Mouse (Mus musculus) heart, embryonic 11.5 days (tissue): ENCODE measurements around the gene Ralb. TPM values are rescaled to one million over a fixed set of nuclear protein-coding genes. Genes with fewer than 3 reads are reported as not detected.

ENCODE experiments used
- ATAC-seq: fragments of 200-750 bp; cut with Nextera tagmentation; replicated peaks from 2 replicates; pipeline ENCODE4 v1.8.0; 2017; ENCODE audit warnings: moderate library complexity; ENCODE audit not compliant: insufficient number of reproducible peaks, low FRiP score, low TSS enrichment
- H3K27ac ChIP-seq: fragments of 300-500 bp; sonication (generic); 2 replicates; pipeline ENCODE4 v1.5.1; 2014; ENCODE audit warnings: mild to moderate bottlenecking, low read depth, low read length
- H3K27me3 ChIP-seq: fragments of 300-500 bp; sonication (generic); 2 replicates; pipeline ENCODE4 v1.6.1; 2014; ENCODE audit warnings: mild to moderate bottlenecking, low read length, mixed read lengths; ENCODE audit not compliant: control insufficient read depth, insufficient read depth
- H3K36me3 ChIP-seq: fragments of 300-500 bp; sonication (generic); 2 replicates; pipeline ENCODE4 v1.6.1; 2014; ENCODE audit warnings: mild to moderate bottlenecking, low read length, moderate library complexity, mixed read lengths; ENCODE audit not compliant: control insufficient read depth, insufficient read depth
- H3K4me1 ChIP-seq: fragments of 300-500 bp; sonication (generic); 2 replicates; pipeline ENCODE4 v1.6.1; 2014; ENCODE audit warnings: low read length; ENCODE audit not compliant: control insufficient read depth, insufficient read depth
- H3K4me2 ChIP-seq: fragments of 300-500 bp; sonication (generic); 2 replicates; pipeline ENCODE4 v1.6.1; 2014; ENCODE audit warnings: mild to moderate bottlenecking, moderate library complexity
- H3K4me3 ChIP-seq: fragments of 300-500 bp; sonication (generic); 2 replicates; pipeline ENCODE4 v1.5.1; 2014; ENCODE audit warnings: low read depth, low read length
- H3K9ac ChIP-seq: fragments of 300-500 bp; sonication (generic); 2 replicates; pipeline ENCODE4 v1.6.1; 2014; ENCODE audit warnings: mild to moderate bottlenecking, low read depth, low read length, moderate library complexity
- H3K9me3 ChIP-seq: fragments of 300-500 bp; sonication (generic); replicated peaks from 2 replicates; pipeline ENCODE4 v1.6.1; 2016; ENCODE audit warnings: low read length; ENCODE audit not compliant: control insufficient read depth
- WGBS: fragments of 180-500 bp; shearing (Covaris S2); extraction: QIAGEN DNeasy Blood & Tissue Kit; methylation state at CpG from one replicate; pipeline ENCODE4 v1.1.7; 2014; ENCODE audit not compliant: insufficient replicate concordance; 5-methylcytosine and 5-hydroxymethylcytosine counted together
- polyA plus RNA-seq: library from polyadenylated mRNA; unstranded; fragments of >200 nt; fragmentation: Nextera tagmentation; extraction: Ambion mirVana; gene quantifications from 2 replicates; pipeline ENCODE4 v1.2.1, GENCODE M21; 2014

The Ralb gene
- polyA plus RNA-seq, 1 experiment from 2014 or later: 146 TPM

DNA sequence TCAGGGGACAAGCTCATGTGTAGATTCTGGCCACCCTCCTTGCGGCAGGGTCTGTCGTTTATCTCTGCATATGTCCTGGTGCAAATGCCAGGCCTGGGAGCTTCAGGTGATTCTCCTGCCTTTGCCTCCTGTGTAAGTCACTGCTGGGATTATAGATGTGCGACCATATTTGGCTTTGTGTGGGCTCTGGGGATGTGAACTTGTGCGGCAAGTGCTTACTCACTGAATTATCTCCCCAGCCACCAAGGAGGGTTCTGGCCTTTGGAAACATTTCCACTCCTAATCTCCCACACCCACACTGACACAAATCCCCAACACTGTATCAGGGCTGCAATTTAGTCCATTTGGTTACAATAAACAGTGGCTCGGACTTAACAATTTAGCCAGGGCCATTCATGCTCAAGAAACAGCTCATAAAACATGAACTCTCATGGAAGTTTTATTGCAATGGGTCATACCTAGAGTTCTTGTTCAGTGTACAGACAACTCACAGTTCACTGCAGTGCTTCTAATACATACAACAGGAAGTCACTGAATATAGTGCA, 40.1 kb upstream of the Ralb start:
- no peaks in the 10 kb centered on the region for H3K27me3 ChIP-seq
- H3K9me3 ChIP-seq: no peaks in the 10 kb centered on the region
- no peak for ATAC-seq
- H3K36me3 ChIP-seq: no peaks in the 10 kb centered on the region
- H3K27ac ChIP-seq: peak overlapping the region; percentile 17; the same call in 1 of the 2 replicates
- H3K4me2 ChIP-seq: no peak overlapping the region
- 69% methylated on average over 5 of the region's 5 CpGs for WGBS
- no peak overlapping the region for H3K9ac ChIP-seq
- H3K4me1 ChIP-seq: peaks cover 28% of the 10 kb centered on the region
- H3K4me3 ChIP-seq: no peak overlapping the region

DNA sequence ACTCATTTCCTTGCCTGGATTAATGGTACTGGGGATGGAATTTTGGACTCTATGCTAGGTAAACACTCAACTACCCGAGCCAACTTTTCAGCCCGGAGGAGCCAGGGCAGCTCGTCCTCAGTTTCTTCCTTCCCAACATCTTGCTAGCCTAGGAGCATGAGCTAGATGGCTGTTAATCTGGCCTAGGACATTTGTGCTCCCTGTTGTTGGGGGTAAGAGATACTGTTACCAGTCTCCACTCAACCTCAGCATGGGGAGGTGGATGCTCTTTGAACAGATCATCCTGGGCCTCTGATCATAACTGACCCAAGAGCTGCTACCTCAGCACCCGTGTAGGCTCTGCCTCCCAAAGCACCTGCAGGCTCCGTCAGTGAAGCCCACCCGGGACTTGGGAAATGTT, 38.7 kb upstream of the Ralb start:
- WGBS: 83% methylated on average over 6 of the region's 6 CpGs
- no peak overlapping the region for H3K4me3 ChIP-seq
- H3K9ac ChIP-seq: no peak overlapping the region
- H3K27ac ChIP-seq: no peak overlapping the region
- no peak for ATAC-seq
- H3K4me1 ChIP-seq: peaks cover 29% of the 10 kb centered on the region
- no peaks in the 10 kb centered on the region for H3K36me3 ChIP-seq
- H3K27me3 ChIP-seq: no peaks in the 10 kb centered on the region
- H3K4me2 ChIP-seq: no peak overlapping the region
- H3K9me3 ChIP-seq: no peaks in the 10 kb centered on the region

DNA sequence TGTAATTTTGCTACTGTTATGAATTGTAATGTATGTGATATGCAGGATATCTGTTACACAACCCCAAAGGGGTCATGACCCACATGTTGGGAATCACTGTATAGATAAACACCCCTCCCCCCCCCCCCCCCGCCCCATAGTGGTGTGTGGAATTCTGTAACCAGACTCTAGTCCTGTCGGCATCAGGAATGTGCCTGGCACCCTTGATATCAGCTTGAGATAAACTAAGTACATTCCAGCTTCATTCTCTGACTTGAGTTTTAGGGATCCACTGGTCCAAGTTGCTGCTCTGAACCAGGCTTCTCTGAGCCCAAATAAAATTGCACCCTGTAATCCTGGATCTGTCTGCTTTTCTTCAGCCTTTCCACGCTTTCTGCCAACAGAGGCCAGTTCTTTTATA, 37.0 kb upstream of the Ralb start:
- WGBS: 27% methylated on average over 3 of the region's 3 CpGs
- no peak overlapping the region for H3K4me3 ChIP-seq
- ATAC-seq: no peak
- H3K27me3 ChIP-seq: no peaks in the 10 kb centered on the region
- H3K4me1 ChIP-seq: peaks cover 31% of the 10 kb centered on the region
- H3K9me3 ChIP-seq: no peaks in the 10 kb centered on the region
- H3K4me2 ChIP-seq: no peak overlapping the region
- no peaks in the 10 kb centered on the region for H3K36me3 ChIP-seq
- 0 out of 2 replicates have a peak overlapping the region, but pooled peaks have one; percentile 24 for H3K27ac ChIP-seq
- no peak overlapping the region for H3K9ac ChIP-seq

DNA sequence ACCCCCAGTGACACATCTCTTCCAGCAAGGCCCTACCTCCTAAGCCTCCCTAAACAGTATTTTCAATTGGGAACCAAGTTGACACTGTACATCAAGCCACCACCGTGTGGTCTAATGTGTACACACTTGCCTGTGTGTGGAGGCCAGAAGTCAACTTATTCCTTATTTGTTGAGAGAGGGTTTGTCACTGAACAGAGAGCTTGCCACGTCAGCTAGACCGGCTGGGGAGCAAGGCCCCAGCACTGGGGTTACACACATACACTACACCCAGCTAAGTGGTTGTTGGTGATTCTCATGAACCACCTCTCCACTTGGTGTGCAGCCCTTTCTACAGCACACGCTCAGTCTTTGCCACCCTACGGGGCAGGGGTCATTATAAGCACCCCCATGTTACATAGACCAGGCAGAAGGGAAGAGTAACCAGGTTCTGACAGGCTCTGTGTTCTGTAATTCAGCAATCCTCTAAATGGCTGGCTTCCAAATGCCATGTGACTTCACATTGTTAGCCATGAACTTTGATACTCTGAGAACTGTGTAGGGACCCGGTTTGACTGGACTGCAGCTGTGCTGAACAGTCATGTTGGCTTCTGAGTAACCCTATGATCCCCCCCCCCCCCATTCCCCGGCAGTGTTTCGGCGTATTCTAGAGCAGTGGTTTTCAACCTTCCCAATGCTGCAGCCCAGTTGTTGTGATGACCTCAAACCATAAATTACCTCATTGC, 36.4 kb upstream of the Ralb start:
- no peaks in the 10 kb centered on the region for H3K36me3 ChIP-seq
- no peaks in the 10 kb centered on the region for H3K27me3 ChIP-seq
- no peak overlapping the region for H3K4me3 ChIP-seq
- ATAC-seq: no peak
- H3K9me3 ChIP-seq: no peaks in the 10 kb centered on the region
- no peak overlapping the region for H3K9ac ChIP-seq
- WGBS: 74% methylated on average over 9 of the region's 9 CpGs
- H3K27ac ChIP-seq: peak overlapping the region; percentile 24; the same call in 1 of the 2 replicates
- H3K4me2 ChIP-seq: no peak overlapping the region
- peaks cover 34% of the 10 kb centered on the region for H3K4me1 ChIP-seq

DNA sequence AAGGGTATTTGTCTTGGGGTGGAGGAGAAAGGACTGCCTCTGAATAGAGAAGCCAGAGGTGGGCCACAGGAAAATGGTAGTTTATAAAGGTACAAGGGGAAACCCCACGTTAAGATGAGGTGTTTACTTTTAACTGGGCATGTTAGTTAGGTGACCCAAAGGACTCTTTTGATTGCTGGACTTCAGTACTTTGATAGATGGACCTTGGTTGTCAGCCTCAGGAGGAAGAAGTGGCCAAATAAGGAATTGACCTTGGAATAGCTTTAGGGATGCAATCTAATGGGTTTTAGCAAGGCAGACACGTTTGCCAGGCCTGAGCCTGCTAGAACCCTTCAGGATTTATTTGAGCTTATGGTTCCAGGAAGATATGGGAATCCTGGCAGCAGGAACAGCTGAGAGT, 34.7 kb upstream of the Ralb start:
- peaks cover 20% of the 10 kb centered on the region for H3K4me1 ChIP-seq
- H3K4me2 ChIP-seq: no peak overlapping the region
- no peaks in the 10 kb centered on the region for H3K36me3 ChIP-seq
- no peaks in the 10 kb centered on the region for H3K27me3 ChIP-seq
- no peak overlapping the region for H3K9ac ChIP-seq
- no peaks in the 10 kb centered on the region for H3K9me3 ChIP-seq
- ATAC-seq: no peak
- H3K4me3 ChIP-seq: no peak overlapping the region
- H3K27ac ChIP-seq: no peak overlapping the region
- WGBS: 44% methylated on average over 2 of the region's 2 CpGs

DNA sequence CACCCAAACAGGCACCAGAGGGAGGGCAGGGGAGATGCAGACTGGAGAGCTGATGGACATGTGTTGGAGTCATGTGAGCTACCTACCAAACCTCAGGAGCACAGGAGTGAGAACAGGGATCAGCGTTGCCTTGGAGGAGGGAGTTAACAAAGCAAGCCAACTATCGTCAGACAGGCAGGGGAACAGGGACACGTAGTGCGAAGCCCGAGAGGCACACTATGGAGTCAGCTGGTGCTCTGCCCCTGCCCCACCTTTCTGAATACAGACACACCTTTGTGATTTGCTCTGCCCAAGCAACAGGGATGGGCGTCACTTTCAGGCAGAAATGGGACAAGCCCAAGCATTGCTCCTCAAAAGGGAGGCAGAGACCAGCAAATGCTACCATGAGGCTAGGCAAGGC, 33.1 kb upstream of the Ralb start:
- WGBS: 81% methylated on average over 6 of the region's 6 CpGs
- H3K4me1 ChIP-seq: peaks cover 20% of the 10 kb centered on the region
- H3K9me3 ChIP-seq: no peaks in the 10 kb centered on the region
- no peak overlapping the region for H3K4me3 ChIP-seq
- no peaks in the 10 kb centered on the region for H3K36me3 ChIP-seq
- H3K27ac ChIP-seq: no peak overlapping the region
- H3K27me3 ChIP-seq: no peaks in the 10 kb centered on the region
- no peak overlapping the region for H3K4me2 ChIP-seq
- ATAC-seq: no peak
- H3K9ac ChIP-seq: no peak overlapping the region

DNA sequence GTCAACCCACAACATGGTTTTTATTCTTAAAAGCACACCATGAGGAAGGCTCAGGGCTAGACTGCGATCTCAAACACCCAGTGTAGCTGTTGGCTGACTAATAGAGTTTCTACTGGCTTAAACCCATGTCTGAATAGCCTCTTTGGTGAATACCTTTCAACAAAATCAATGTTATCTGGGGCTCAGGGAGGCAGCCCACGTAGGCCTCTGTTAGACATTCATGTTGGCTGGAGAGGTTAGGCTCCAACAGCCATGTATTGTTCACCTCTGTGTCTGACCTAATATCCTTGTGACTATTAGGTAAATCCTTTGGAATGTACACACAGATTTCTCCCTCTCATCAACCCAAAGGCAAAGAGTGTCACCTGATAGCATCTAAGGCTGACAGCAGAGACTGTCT, 31.5 kb upstream of the Ralb start:
- no peaks in the 10 kb centered on the region for H3K36me3 ChIP-seq
- no peaks in the 10 kb centered on the region for H3K9me3 ChIP-seq
- 43% methylated on average over 2 of the region's 2 CpGs for WGBS
- no peak for ATAC-seq
- peak overlapping the region; percentile 67 for H3K27ac ChIP-seq
- H3K9ac ChIP-seq: no peak overlapping the region
- H3K27me3 ChIP-seq: no peaks in the 10 kb centered on the region
- no peak overlapping the region; the same call in 1 of the 2 replicates for H3K4me2 ChIP-seq
- no peak overlapping the region for H3K4me3 ChIP-seq
- peaks cover 12% of the 10 kb centered on the region for H3K4me1 ChIP-seq

DNA sequence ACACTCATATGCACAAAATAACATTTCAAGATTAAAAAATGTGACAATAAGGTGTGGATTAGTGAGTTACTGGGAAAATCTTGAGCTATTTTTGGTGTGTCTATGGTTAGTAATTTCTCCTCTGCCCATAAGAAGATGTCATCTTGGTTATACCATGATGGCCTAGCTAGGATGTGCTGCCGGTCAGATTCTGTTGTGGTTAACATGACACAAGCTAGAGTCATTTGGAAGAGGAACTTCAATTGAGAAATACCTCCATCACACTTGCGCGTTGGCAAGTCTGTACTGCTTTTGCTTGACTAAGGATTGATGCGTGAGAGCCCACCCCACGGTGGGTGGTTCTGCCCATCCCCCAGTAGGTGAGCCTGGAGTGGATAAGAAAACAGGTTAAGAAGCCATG, 29.7 kb upstream of the Ralb start:
- ATAC-seq: no peak
- Histone ChIP-seq H3K4me1 (peaks cover 8% of the 10 kb centered on the region; the same call in 1 of the 2 replicates), H3K9me3 (0 out of 2 replicates have a peak, but pooled peaks cover under 1% of the 10 kb centered on the region), H3K36me3 (peaks cover 5% of the 10 kb centered on the region), H3K9ac (no peak overlapping the region), H3K27me3 (no peaks in the 10 kb centered on the region), H3K4me2 (no peak overlapping the region), H3K27ac (no peak overlapping the region), H3K4me3 (no peak overlapping the region)
- whole genome bisulfite sequencing: 89% methylated on average over 5 of the region's 5 CpGs
